Mouse (Mus musculus) midbrain, embryonic 12.5 days (tissue): ENCODE measurements around the gene Pklr. TPM values are rescaled to one million over a fixed set of nuclear protein-coding genes. Genes with fewer than 3 reads are reported as not detected.

Experiments used
- ATAC-seq: fragments of 200-750 bp; cut with Nextera tagmentation; 2 replicates; pipeline ENCODE4 v1.8.0; 2017; ENCODE audit warnings: low read depth, moderate TSS enrichment, moderate library complexity; ENCODE audit not compliant: low FRiP score
- H3K27ac ChIP-seq: fragments of 300-500 bp; sonication (generic); replicated peaks from 2 replicates; pipeline ENCODE4 v1.5.1; 2016; ENCODE audit warnings: mild to moderate bottlenecking
- H3K27me3 ChIP-seq: fragments of 300-500 bp; sonication (generic); 2 replicates; pipeline ENCODE4 v1.6.1; 2016; ENCODE audit warnings: mild to moderate bottlenecking
- H3K36me3 ChIP-seq: fragments of 300-500 bp; sonication (generic); 2 replicates; pipeline ENCODE4 v1.6.1; 2016
- H3K4me1 ChIP-seq: fragments of 300-500 bp; sonication (generic); 2 replicates; pipeline ENCODE4 v1.6.1; 2016
- H3K4me2 ChIP-seq: fragments of 300-500 bp; sonication (generic); replicated peaks from 2 replicates; pipeline ENCODE4 v1.6.1; 2016; ENCODE audit warnings: mild to moderate bottlenecking, moderate library complexity
- H3K4me3 ChIP-seq: fragments of 300-500 bp; sonication (generic); 2 replicates; pipeline ENCODE4 v1.5.1; 2016; ENCODE audit warnings: mild to moderate bottlenecking
- H3K9ac ChIP-seq: fragments of 300-500 bp; sonication (generic); replicated peaks from 2 replicates; pipeline ENCODE4 v1.6.1; 2016; ENCODE audit warnings: mild to moderate bottlenecking, moderate library complexity
- H3K9me3 ChIP-seq: fragments of 300-500 bp; sonication (generic); 2 replicates; pipeline ENCODE4 v1.6.1; 2016; ENCODE audit warnings: mild to moderate bottlenecking
- WGBS: fragments of 180-500 bp; shearing (Covaris S2); methylation state at CpG from one replicate; pipeline ENCODE4 v1.1.7; 2016; 5-methylcytosine and 5-hydroxymethylcytosine counted together
- polyA plus RNA-seq: library from polyadenylated mRNA; unstranded; fragments of >200 nt; fragmentation: Nextera tagmentation; extraction: Ambion mirVana; gene quantifications from 2 replicates; pipeline ENCODE4 v1.2.1, GENCODE M21; 2016

The Pklr gene
- polyA plus RNA-seq, 1 experiment from 2014 or later = 0.33 TPM

- H3K27me3 ChIP-seq = no peaks in the 10 kb centered on the region
- H3K27ac ChIP-seq = no peak overlapping the region
- peaks cover 25% of the 10 kb centered on the region for H3K4me1 ChIP-seq
- ATAC-seq = no peak
- peaks cover 52% of the 10 kb centered on the region for H3K36me3 ChIP-seq
- no peak overlapping the region for H3K4me2 ChIP-seq
- H3K9ac ChIP-seq = 0 out of 2 replicates have a peak overlapping the region, but pooled peaks have one; percentile 15
- H3K4me3 ChIP-seq = no peak overlapping the region
- 93% methylated on average over 19 of the region's 19 CpGs for WGBS
- no peaks in the 10 kb centered on the region for H3K9me3 ChIP-seq
Observed at GRCm38 (mm10) chr3:89166945-89167344, 31.0 kb downstream of the Pklr start.

- ATAC-seq = no peak
- Histone ChIP-seq H3K36me3 (peaks cover 78% of the 10 kb centered on the region), H3K4me3 (no peak overlapping the region), H3K4me2 (no peak overlapping the region), H3K4me1 (peaks cover 14% of the 10 kb centered on the region), H3K27me3 (no peaks in the 10 kb centered on the region), H3K9me3 (no peaks in the 10 kb centered on the region), H3K9ac (no peak overlapping the region), H3K27ac (no peak overlapping the region)
- 92% methylated on average over 11 of the region's 11 CpGs for WGBS
Observed at GRCm38 (mm10) chr3:89174844-89175243, 38.9 kb downstream of the Pklr start.

GRCm38 (mm10) chr3:89175544-89175943, 39.6 kb downstream of the Pklr start:
- Histone ChIP-seq H3K27me3 (no peaks in the 10 kb centered on the region), H3K4me3 (no peak overlapping the region), H3K9me3 (no peaks in the 10 kb centered on the region), H3K27ac (no peak overlapping the region), H3K9ac (no peak overlapping the region), H3K4me2 (no peak overlapping the region), H3K4me1 (peaks cover 14% of the 10 kb centered on the region), H3K36me3 (peaks cover 78% of the 10 kb centered on the region)
- ATAC-seq = no peak
- WGBS = 93% methylated on average over 10 of the region's 10 CpGs

- no peaks in the 10 kb centered on the region for H3K27me3 ChIP-seq
Observed at GRCm38 (mm10) chr3:89176421-89176820, 40.5 kb downstream of the Pklr start.

GRCm38 (mm10) chr3:89177242-89178106, 41.5 kb downstream of the Pklr start, which contains the start of gene Scamp3:
TSS of gene Scamp3 (plus strand) at chr3:89177473.
- Histone ChIP-seq H3K36me3 (peaks cover 79% of the 10 kb centered on the region), H3K4me3 (peak within 1 kb of the TSS; percentile 66), H3K27ac (peak within 1 kb of the TSS; percentile 72), H3K9ac (peak within 1 kb of the TSS; percentile 73), H3K9me3 (no peaks in the 10 kb centered on the region), H3K27me3 (no peaks in the 10 kb centered on the region), H3K4me2 (peak within 1 kb of the TSS; percentile 77), H3K4me1 (peaks cover 15% of the 10 kb centered on the region)
- peak; percentile 94 for ATAC-seq
- WGBS = under 1% methylated on average over 43 of the region's 43 CpGs

More at GRCm38 (mm10) chr3:89176421-89176820, 40.5 kb downstream of the Pklr start:
- Histone ChIP-seq H3K27ac (no peak overlapping the region), H3K4me3 (no peak overlapping the region), H3K9ac (no peak overlapping the region), H3K36me3 (peaks cover 79% of the 10 kb centered on the region), H3K4me2 (no peak overlapping the region; the same call in 1 of the 2 replicates), H3K4me1 (peaks cover 14% of the 10 kb centered on the region), H3K9me3 (no peaks in the 10 kb centered on the region)
- 85% methylated on average over 7 of the region's 7 CpGs for WGBS
- ATAC-seq = 0 out of 2 replicates have a peak, but pooled peaks have one; percentile 6

GRCm38 (mm10) chr3:89178107-89178385, 42.1 kb downstream of the Pklr start:
- Histone ChIP-seq H3K36me3 (peaks cover 74% of the 10 kb centered on the region), H3K9me3 (no peaks in the 10 kb centered on the region), H3K27me3 (no peaks in the 10 kb centered on the region), H3K4me1 (peaks cover 17% of the 10 kb centered on the region), H3K4me3 (peak overlapping the region; percentile 66), H3K27ac (no peak overlapping the region), H3K9ac (peak overlapping the region; percentile 73), H3K4me2 (peak overlapping the region; percentile 77)
- no peak for ATAC-seq
- WGBS = 10% methylated on average over 6 of the region's 6 CpGs

- H3K4me3 ChIP-seq = 0 out of 2 replicates have a peak overlapping the region, but pooled peaks have one; percentile 2
- H3K9ac ChIP-seq = no peak overlapping the region
- H3K4me2 ChIP-seq = peak overlapping the region; percentile 77; the same call in 1 of the 2 replicates
- peaks cover 64% of the 10 kb centered on the region for H3K36me3 ChIP-seq
- H3K9me3 ChIP-seq = no peaks in the 10 kb centered on the region
- 89% methylated on average over 11 of the region's 11 CpGs for WGBS
- ATAC-seq = no peak
- H3K27ac ChIP-seq = no peak overlapping the region
- H3K4me1 ChIP-seq = peaks cover 25% of the 10 kb centered on the region
- H3K27me3 ChIP-seq = no peaks in the 10 kb centered on the region
Observed at GRCm38 (mm10) chr3:89179056-89179455, 43.1 kb downstream of the Pklr start.

GRCm38 (mm10) chr3:89181749-89182500, 46.0 kb downstream of the Pklr start:
- 96% methylated on average over 27 of the region's 27 CpGs for WGBS

GRCm38 (mm10) chr3:89182531-89183057, 46.7 kb downstream of the Pklr start:
- Histone ChIP-seq H3K9ac (peak overlapping the region; percentile 88; the same call in 1 of the 2 replicates), H3K36me3 (peaks cover 37% of the 10 kb centered on the region), H3K27me3 (peaks cover 8% of the 10 kb centered on the region), H3K4me2 (peak overlapping the region; percentile 96), H3K4me3 (peak overlapping the region; percentile 62; the same call in 1 of the 2 replicates), H3K27ac (peak overlapping the region; percentile 90), H3K4me1 (peaks cover 51% of the 10 kb centered on the region), H3K9me3 (no peaks in the 10 kb centered on the region)
- 55% methylated on average over 7 of the region's 7 CpGs for WGBS
- ATAC-seq = peak; percentile 24; the same call in 1 of the 2 replicates

More at GRCm38 (mm10) chr3:89181749-89182500, 46.0 kb downstream of the Pklr start:
- H3K4me3 ChIP-seq = no peak overlapping the region
- H3K9ac ChIP-seq = no peak overlapping the region
- no peak for ATAC-seq
- peaks cover 37% of the 10 kb centered on the region for H3K36me3 ChIP-seq
- H3K27me3 ChIP-seq = peaks cover 1% of the 10 kb centered on the region
- no peaks in the 10 kb centered on the region for H3K9me3 ChIP-seq
- peaks cover 45% of the 10 kb centered on the region for H3K4me1 ChIP-seq
- H3K27ac ChIP-seq = peak overlapping the region; percentile 90; the same call in 1 of the 2 replicates
- no peak overlapping the region for H3K4me2 ChIP-seq

- Histone ChIP-seq H3K27me3 (peaks cover 14% of the 10 kb centered on the region), H3K4me2 (peak within 1 kb of the TSS; percentile 96), H3K9ac (peak within 1 kb of the TSS; percentile 88), H3K4me3 (peak within 1 kb of the TSS; percentile 62), H3K27ac (peak within 1 kb of the TSS; percentile 90), H3K4me1 (peaks cover 54% of the 10 kb centered on the region), H3K9me3 (no peaks in the 10 kb centered on the region), H3K36me3 (peaks cover 39% of the 10 kb centered on the region)
- peak; percentile 91 for ATAC-seq
- WGBS = 6% methylated on average over 39 of the region's 39 CpGs
Observed at GRCm38 (mm10) chr3:89183058-89183958, 47.4 kb downstream of the Pklr start, which contains the start of gene Fam189b. TSS of gene Fam189b (plus strand) at chr3:89183143.

- H3K36me3 ChIP-seq = peaks cover 41% of the 10 kb centered on the region
- no peaks in the 10 kb centered on the region for H3K9me3 ChIP-seq
- H3K4me3 ChIP-seq = peak overlapping the region; percentile 62
- H3K27ac ChIP-seq = no peak overlapping the region
- ATAC-seq = no peak
- peak overlapping the region; percentile 96 for H3K4me2 ChIP-seq
- peaks cover 48% of the 10 kb centered on the region for H3K4me1 ChIP-seq
- peak overlapping the region; percentile 88 for H3K9ac ChIP-seq
- H3K27me3 ChIP-seq = peaks cover 18% of the 10 kb centered on the region
- WGBS = 79% methylated on average over 6 of the region's 6 CpGs
Observed at GRCm38 (mm10) chr3:89183959-89184315, 48.0 kb downstream of the Pklr start.
